Mouse (Mus musculus) C3H10T1/2 (cell line): ENCODE data around the gene Zfp445. TPM values are rescaled to one million over a fixed set of nuclear protein-coding genes. Genes with fewer than 3 reads are reported as not detected.

ENCODE experiments used
- polyA plus RNA-seq, 2 experiments: library from polyadenylated mRNA; unstranded; fragments of >200 nt; fragmentation: generic; extraction: Trizol; gene quantifications; one replicate each; pipeline ENCODE4 v1.2.1; 2012; ENCODE audit warnings: missing spikeins in 2 of 2

Zfp445 gene
- polyA plus RNA-seq: 1 to 10 TPM in 1 of 2 experiments, under 1 TPM in 1; 0.20 to 5.4 TPM

DNA sequence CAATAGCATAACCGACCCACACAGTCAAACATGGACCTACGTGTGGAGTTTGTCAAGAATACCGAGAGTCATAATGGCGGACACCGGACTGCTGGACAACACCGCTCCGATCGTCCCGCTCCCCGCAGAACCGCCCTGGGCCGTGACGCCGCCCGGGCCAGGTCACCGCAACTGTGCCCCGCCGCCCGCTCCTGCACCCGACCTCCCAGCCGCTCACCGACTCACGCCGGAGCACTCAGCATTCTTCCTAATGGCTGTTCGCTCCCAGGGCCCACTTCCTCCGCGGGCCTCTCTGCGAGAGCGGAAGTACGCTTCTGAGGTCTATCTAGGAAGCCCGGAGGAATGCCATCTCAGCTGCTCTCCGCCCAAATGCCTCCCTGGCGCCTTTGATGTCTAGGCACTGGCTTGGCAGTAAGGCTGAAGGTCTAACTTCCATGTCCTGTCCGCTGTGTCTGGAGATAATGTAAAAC lies at the start of gene Zfp445:
Gene Zfp445, minus strand, starts transcription at position 310 of the 470 bp plus-strand sequence.

DNA sequence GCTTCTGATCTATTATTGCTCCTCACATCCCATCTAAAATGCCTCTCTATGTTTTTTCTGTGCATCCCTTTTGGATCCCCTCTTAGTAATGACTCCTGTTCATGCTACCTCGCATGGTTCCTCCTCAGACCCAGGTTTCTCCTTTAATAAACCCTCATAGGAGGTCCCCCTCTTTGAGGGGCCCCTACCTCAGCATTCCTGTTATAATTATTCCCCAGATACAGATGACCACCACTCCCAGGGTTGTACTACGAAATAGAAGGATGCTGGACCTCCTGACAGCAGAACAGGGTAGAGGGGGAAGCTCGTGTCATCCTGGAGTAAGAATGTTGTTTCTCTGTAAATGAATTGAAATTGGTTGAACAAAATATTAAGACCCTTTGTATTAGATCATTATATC lies 19.6 kb upstream of the Zfp445 start, which contains the start of gene Zkscan7:
Gene Zkscan7, plus strand, starts transcription at position 301 of the 400 bp plus-strand sequence.

DNA sequence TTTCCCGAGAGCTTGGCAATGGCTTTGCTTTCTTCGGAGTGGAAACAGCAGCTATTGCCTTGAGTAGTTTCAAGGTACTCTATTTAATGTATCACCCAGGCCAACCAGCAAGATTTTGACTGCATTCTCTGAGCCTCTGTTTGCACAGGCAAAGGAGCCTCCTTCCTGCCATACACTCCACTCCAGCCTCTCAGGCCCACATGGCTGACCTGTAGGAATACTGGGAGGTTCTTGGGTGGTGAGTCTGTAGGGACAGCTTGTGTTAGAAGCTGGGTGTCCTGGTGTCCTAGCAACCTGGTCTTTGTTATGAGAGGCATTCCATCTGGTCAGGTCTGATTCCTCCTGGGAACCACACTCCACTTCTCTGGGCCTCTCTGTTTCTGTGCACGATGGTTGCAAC lies 22.0 kb downstream of the Zfp445 start, which contains the start of gene Gm35549:
Gene Gm35549, minus strand, starts transcription at position 276 of the 400 bp plus-strand sequence.

GRCm38 (mm10) chr9:122805053-122805844 lies 60.6 kb downstream of the Zfp445 start, which contains the start of gene Tcaim:
Gene Tcaim, plus strand, starts transcription at chr9:122805539.

Other genes with a start within 250 kb of the Zfp445 start
- gene Topaz1, start 118.7 kb downstream of the Zfp445 start, polyA plus RNA-seq: not detected
- gene Tcaim, start 60.5 kb downstream of the Zfp445 start, polyA plus RNA-seq: 1 to 10 TPM in 1 of 2 experiments, under 1 TPM in 1; 0.18 to 1.7 TPM
- gene Gm35549, start 22.0 kb downstream of the Zfp445 start, polyA plus RNA-seq: under 1 TPM in 1 of 2 experiments, not detected in 1; 0.47 TPM
- gene Zkscan7, start 19.7 kb upstream of the Zfp445 start, polyA plus RNA-seq: 1 to 10 TPM in 1 of 2 experiments, under 1 TPM in 1; 0.04 to 1.7 TPM
- under 1 TPM in 1 of 2 experiments, not detected in 1; 0.25 TPM for gene Zfp105, start 57.1 kb upstream of the Zfp445 start, polyA plus RNA-seq
- 1 to 10 TPM; 1.5 to 5.6 TPM for gene 1110059G10Rik, start 85.0 kb upstream of the Zfp445 start, polyA plus RNA-seq
- 1 to 10 TPM in 1 of 2 experiments, under 1 TPM in 1; 0.91 to 4.9 TPM for gene Kif15, start 85.0 kb upstream of the Zfp445 start, polyA plus RNA-seq
- gene Tmem42, start 155.3 kb upstream of the Zfp445 start, polyA plus RNA-seq: 10 to 100 TPM in 1 of 2 experiments, 1 to 10 TPM in 1; 4.8 to 16.0 TPM
- under 1 TPM; 0.02 to 0.27 TPM for gene Tgm4, start 168.7 kb upstream of the Zfp445 start, polyA plus RNA-seq
- 10 to 100 TPM; 47.7 to 48.1 TPM for gene Zdhhc3, start 247.2 kb upstream of the Zfp445 start, polyA plus RNA-seq
- 10 to 100 TPM; 20.3 to 36.4 TPM for gene Exosc7, start 247.2 kb upstream of the Zfp445 start, polyA plus RNA-seq